Mouse (Mus musculus) ovary, postnatal 36 days (tissue): Measurements from ENCODE around the gene Gm4881.

Experiments used
- DNase-seq: peaks from one replicate; pipeline ENCODE4 v3.0.0; 2022; ENCODE audit warnings: low spot score, mixed read lengths

Gene Gm4881

GRCm38 (mm10) chr7:24954450-24954849 lies 10.2 kb upstream of the Gm4881 start:
- no peak for DNase-seq

GRCm38 (mm10) chr7:24953966-24954365 lies 9.7 kb upstream of the Gm4881 start:
- no peak for DNase-seq

GRCm38 (mm10) chr7:24949958-24950623 lies 5.8 kb upstream of the Gm4881 start:
- DNase-seq: peak; percentile 70

- no peak for DNase-seq
Measured at GRCm38 (mm10) chr7:24948774-24949173, 4.5 kb upstream of the Gm4881 start.

- no peak for DNase-seq
Measured at GRCm38 (mm10) chr7:24947316-24948048, 3.2 kb upstream of the Gm4881 start.

GRCm38 (mm10) chr7:24943641-24944040 lies 653 bp downstream of the Gm4881 start:
- no peak for DNase-seq

- no peak for DNase-seq
Measured at GRCm38 (mm10) chr7:24931651-24932050, 12.6 kb downstream of the Gm4881 start.

GRCm38 (mm10) chr7:24930475-24930874 lies 13.8 kb downstream of the Gm4881 start:
- no peak for DNase-seq

- DNase-seq: no peak
Measured at GRCm38 (mm10) chr7:24919728-24920127, 24.6 kb downstream of the Gm4881 start.

- DNase-seq: no peak
Measured at GRCm38 (mm10) chr7:24918763-24919323, 25.5 kb downstream of the Gm4881 start.

GRCm38 (mm10) chr7:24912480-24912879 lies 31.8 kb downstream of the Gm4881 start:
- DNase-seq: no peak

- no peak for DNase-seq
Measured at GRCm38 (mm10) chr7:24907211-24907748, 37.0 kb downstream of the Gm4881 start.

- no peak for DNase-seq
Measured at GRCm38 (mm10) chr7:24906551-24906950, 37.7 kb downstream of the Gm4881 start.

GRCm38 (mm10) chr7:24904936-24905335 lies 39.4 kb downstream of the Gm4881 start:
- no peak for DNase-seq

- peak; percentile 97 for DNase-seq
Measured at GRCm38 (mm10) chr7:24904070-24904483, 40.2 kb downstream of the Gm4881 start.

- DNase-seq: no peak
Measured at GRCm38 (mm10) chr7:24903444-24903825, 40.9 kb downstream of the Gm4881 start.

- peak; percentile 70 for DNase-seq
Measured at GRCm38 (mm10) chr7:24902630-24903443, 41.5 kb downstream of the Gm4881 start, which contains the start of gene Arhgef1. Arhgef1 (plus strand) TSS chr7:24902912.

- no peak for DNase-seq
Measured at GRCm38 (mm10) chr7:24902264-24902629, 42.0 kb downstream of the Gm4881 start.

- DNase-seq: no peak
Measured at GRCm38 (mm10) chr7:24901842-24902241, 42.5 kb downstream of the Gm4881 start.

- no peak for DNase-seq
Measured at GRCm38 (mm10) chr7:24901114-24901513, 43.2 kb downstream of the Gm4881 start.

- DNase-seq: no peak
Measured at GRCm38 (mm10) chr7:24897959-24898358, 46.3 kb downstream of the Gm4881 start.

GRCm38 (mm10) chr7:24897224-24897623 lies 47.1 kb downstream of the Gm4881 start, which contains the start of gene Cd79a:
Cd79a (plus strand) TSS chr7:24897381.
- no peak for DNase-seq
